19 mouse cellular contexts compared by ENCODE assay signal in the genomic region with DNA sequence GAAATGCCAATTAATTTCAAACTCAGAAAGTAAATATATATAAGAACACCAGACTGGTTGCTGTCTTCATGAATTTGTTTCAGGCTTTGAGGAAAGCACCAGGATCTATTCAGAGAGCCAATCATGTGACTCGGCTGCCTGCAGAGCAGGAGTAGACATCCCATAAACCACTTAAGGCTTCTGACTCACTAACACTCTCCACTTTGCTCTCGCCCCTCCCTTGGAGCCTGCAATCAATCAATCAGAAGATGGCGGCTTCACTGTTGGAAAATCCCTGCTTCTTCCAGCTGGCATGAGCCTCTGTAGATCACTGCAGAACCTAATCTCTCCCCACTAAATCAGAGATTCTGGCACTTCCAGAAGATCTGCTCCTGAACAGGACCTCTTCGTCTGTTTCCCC. TPM values are rescaled to one million over a fixed set of nuclear protein-coding genes. Genes with fewer than 3 reads are reported as not detected.
DNase-seq lines count a peak whose midpoint lies in the region; ATAC-seq and TF ChIP-seq lines count a peak whose summit lies in the region.
"Had no signal": no experiment of that assay in that cellular context is flagged by ENCODE, and none has a peak within 500 bp of the region (broad histone marks: within the 10 kb centered on the region; RNA-seq: fewer than 3 reads in every experiment).

No protein-coding gene starts in this region.

- H3K9ac ChIP-seq in forebrain, postnatal 0 days: no peak overlapping the region
- no peak overlapping the region for H3K9ac ChIP-seq in forebrain, embryonic 14.5 days (ENCODE audit: low read length)
- H3K9ac ChIP-seq in stomach, embryonic 16.5 days (ENCODE audit: low read length): no peak overlapping the region
- H3K9ac ChIP-seq in midbrain, embryonic 14.5 days (replicated peaks; ENCODE audit: low read length): no peak overlapping the region
- H3K9ac ChIP-seq: hindbrain, embryonic 15.5 days; liver, embryonic 14.5 days had no signal

- no peak overlapping the region for H3K4me3 ChIP-seq in forebrain, postnatal 0 days (ENCODE audit: low read depth, low read length)
- no peak overlapping the region for H3K4me3 ChIP-seq in forebrain, embryonic 14.5 days (ENCODE audit: low read depth, low read length)
- H3K4me3 ChIP-seq in stomach, embryonic 16.5 days (replicated peaks; ENCODE audit: low read length): no peak overlapping the region
- H3K4me3 ChIP-seq in midbrain, embryonic 14.5 days (replicated peaks; ENCODE audit: low read depth, low read length): no peak overlapping the region
- H3K4me3 ChIP-seq: hindbrain, embryonic 15.5 days; left cerebral cortex, adult 2 months had no signal

- H3K9me3 ChIP-seq in forebrain, postnatal 0 days (ENCODE audit: low read length): no peaks in the 10 kb centered on the region
- no peaks in the 10 kb centered on the region for H3K9me3 ChIP-seq in forebrain, embryonic 14.5 days (replicated peaks; ENCODE audit: control insufficient read depth, low read length)
- no peaks in the 10 kb centered on the region for H3K9me3 ChIP-seq in stomach, embryonic 16.5 days (replicated peaks; ENCODE audit: control insufficient read depth, low read length)
- no peaks in the 10 kb centered on the region for H3K9me3 ChIP-seq in midbrain, embryonic 14.5 days (ENCODE audit: control insufficient read depth, low read length)
- H3K9me3 ChIP-seq: hindbrain, embryonic 15.5 days had no signal

- 60% methylated on average over 4 of the region's 4 CpGs for WGBS in forebrain, postnatal 0 days
- 81% methylated on average over 4 of the region's 4 CpGs for WGBS in forebrain, embryonic 14.5 days
- WGBS in large intestine, adult 2 months: 2% methylated on average over 4 of the region's 4 CpGs
- 9% methylated on average over 4 of the region's 4 CpGs for WGBS in stomach, embryonic 16.5 days
- WGBS in midbrain, embryonic 14.5 days: 75% methylated on average over 4 of the region's 4 CpGs

- DNase-seq in forebrain, postnatal 0 days: no peak
- no peak for DNase-seq in forebrain, embryonic 14.5 days (ENCODE audit: low spot score)
- DNase-seq in lung, adult 18-20 months: peak; percentile 6 to 9
- no peak for DNase-seq in lung, postnatal 25 days (ENCODE audit: low spot score)
- DNase-seq in large intestine, adult 2 months (ENCODE audit: low read depth, low spot score): peak; percentile 67
- DNase-seq in midbrain, embryonic 14.5 days: no peak
- no peak for DNase-seq in layer of hippocampus, postnatal 14 days (ENCODE audit: low spot score in 2 of 2)
- DNase-seq: cerebellum, adult 11 months; kidney, postnatal 10 days; lung, postnatal 4 days; right cerebral cortex, postnatal 14 days had no signal

- no peak for TF ChIP-seq CTCF in forebrain, postnatal 0 days (IDR thresholded peaks at IDR 0.05; ENCODE audit: low read depth)

- ATAC-seq in forebrain, postnatal 0 days: peak; percentile 67; the same call in 1 of the 2 replicates
- ATAC-seq in forebrain, embryonic 14.5 days: no peak
- ATAC-seq in stomach, embryonic 16.5 days (ENCODE audit: insufficient read depth, low FRiP score): peak; percentile 84
- ATAC-seq in midbrain, embryonic 14.5 days (ENCODE audit: low FRiP score, low TSS enrichment): no peak
- ATAC-seq: midbrain, embryonic 16.5 days had no signal

- no peak overlapping the region for H3K4me2 ChIP-seq in forebrain, postnatal 0 days (ENCODE audit: low read depth)
- H3K4me2 ChIP-seq in forebrain, embryonic 14.5 days (ENCODE audit: low read length): no peak overlapping the region
- peak overlapping the region; percentile 22; the same call in 1 of the 2 replicates for H3K4me2 ChIP-seq in stomach, embryonic 16.5 days (ENCODE audit: low read depth, low read length)
- no peak overlapping the region for H3K4me2 ChIP-seq in midbrain, embryonic 14.5 days (ENCODE audit: low read length)
- H3K4me2 ChIP-seq: hindbrain, embryonic 15.5 days had no signal

- no peaks in the 10 kb centered on the region for H3K36me3 ChIP-seq in forebrain, postnatal 0 days (ENCODE audit: insufficient read depth)
- no peaks in the 10 kb centered on the region for H3K36me3 ChIP-seq in forebrain, embryonic 14.5 days (ENCODE audit: control insufficient read depth, insufficient read depth, low read length)
- no peaks in the 10 kb centered on the region for H3K36me3 ChIP-seq in stomach, embryonic 16.5 days (ENCODE audit: control insufficient read depth, insufficient read depth, low read length)
- H3K36me3 ChIP-seq in midbrain, embryonic 14.5 days (ENCODE audit: control insufficient read depth, insufficient read depth, low read length): no peaks in the 10 kb centered on the region
- H3K36me3 ChIP-seq: hindbrain, embryonic 15.5 days had no signal

- no peaks in the 10 kb centered on the region for H3K27me3 ChIP-seq in forebrain, postnatal 0 days (ENCODE audit: insufficient read depth, low read length)
- H3K27me3 ChIP-seq in forebrain, embryonic 14.5 days (replicated peaks; ENCODE audit: control insufficient read depth, insufficient read depth, low read length): no peaks in the 10 kb centered on the region
- H3K27me3 ChIP-seq in stomach, embryonic 16.5 days (ENCODE audit: control insufficient read depth, insufficient read depth, low read length): no peaks in the 10 kb centered on the region
- no peaks in the 10 kb centered on the region for H3K27me3 ChIP-seq in midbrain, embryonic 14.5 days (ENCODE audit: control insufficient read depth, insufficient read depth, low read length)
- H3K27me3 ChIP-seq: hindbrain, embryonic 15.5 days had no signal

- H3K27ac ChIP-seq in forebrain, postnatal 0 days (ENCODE audit: low read depth, low read length): no peak overlapping the region
- no peak overlapping the region for H3K27ac ChIP-seq in forebrain, embryonic 14.5 days (ENCODE audit: low read depth, low read length)
- no peak overlapping the region for H3K27ac ChIP-seq in stomach, embryonic 16.5 days (ENCODE audit: low read length)
- H3K27ac ChIP-seq in midbrain, embryonic 14.5 days (replicated peaks; ENCODE audit: low read depth, low read length): no peak overlapping the region
- H3K27ac ChIP-seq: hindbrain, embryonic 15.5 days; left cerebral cortex, adult 2 months; liver, embryonic 14.5 days had no signal

- H3K4me1 ChIP-seq in forebrain, postnatal 0 days (ENCODE audit: insufficient read depth): no peaks in the 10 kb centered on the region
- no peaks in the 10 kb centered on the region for H3K4me1 ChIP-seq in forebrain, embryonic 14.5 days (ENCODE audit: control insufficient read depth, insufficient read depth, low read length)
- peaks cover 6% of the 10 kb centered on the region; the same call in 1 of the 2 replicates for H3K4me1 ChIP-seq in stomach, embryonic 16.5 days (ENCODE audit: control insufficient read depth, insufficient read depth, low read length)
- no peaks in the 10 kb centered on the region for H3K4me1 ChIP-seq in midbrain, embryonic 14.5 days (ENCODE audit: control insufficient read depth, insufficient read depth, low read length)
- H3K4me1 ChIP-seq: hindbrain, embryonic 15.5 days had no signal

RNA-seq across cellular contexts. Expression of a gene that starts 1.3 kb away (rescaled TPM):
- total RNA-seq in forebrain, postnatal 0 days (2014; rRNA removed): not detected in 2 replicates
- polyA plus RNA-seq in forebrain, postnatal 0 days (2015; fragmentation: Nextera tagmentation; extraction: Ambion mirVana): not detected in 2 replicates
- not detected in 2 replicates for polyA plus RNA-seq in forebrain, embryonic 14.5 days (2014; fragmentation: Nextera tagmentation; extraction: Ambion mirVana)
- polyA plus RNA-seq in large intestine, adult 2 months (2012; rRNA removed): 177 and 199 TPM in 2 replicates
- 8.7 and 8.8 TPM in 2 replicates for polyA plus RNA-seq in stomach, embryonic 16.5 days (2015; fragmentation: Nextera tagmentation; extraction: Ambion mirVana)
- not detected in 2 replicates for polyA plus RNA-seq in midbrain, embryonic 14.5 days (2014; fragmentation: Nextera tagmentation; extraction: Ambion mirVana)
- total RNA-seq in layer of hippocampus, postnatal 14 days (2021): not detected
- total RNA-seq: common myeloid progenitor, adult 5-6 weeks; heart, adult 8-10 months; left cerebral cortex, adult 2 months had no signal
- polyA plus RNA-seq: hindbrain, embryonic 15.5 days; liver, embryonic 14.5 days; midbrain, embryonic 16.5 days; neural tube, embryonic 14.5 days had no signal

Comparison
In these comparisons a context has a peak if more than half of its experiments do, and no peak if none do; other contexts are left out.
1. ATAC-seq: peak in forebrain, postnatal 0 days (single experiment) and stomach, embryonic 16.5 days (single experiment); none in forebrain, embryonic 14.5 days (single experiment) and midbrain, embryonic 14.5 days (single experiment).
2. DNase-seq: peak in lung, adult 18-20 months (2 of 2) and large intestine, adult 2 months (single experiment); none in forebrain, postnatal 0 days (single experiment), forebrain, embryonic 14.5 days (single experiment), lung, postnatal 25 days (single experiment), midbrain, embryonic 14.5 days (single experiment) and layer of hippocampus, postnatal 14 days (0 of 2).
3. RNA of a gene that starts 1.3 kb away (polyA plus RNA-seq): 177 to 199 TPM in large intestine, adult 2 months; 8.7 to 8.8 TPM in stomach, embryonic 16.5 days, not detected in forebrain, postnatal 0 days, not detected in forebrain, embryonic 14.5 days and not detected in midbrain, embryonic 14.5 days; every median in the first group is over 10 times any median in the second.